Mouse (Mus musculus): ENCODE measurements around the gene Ccdc117. TPM values are rescaled to one million over a fixed set of nuclear protein-coding genes. Genes with fewer than 3 reads are reported as not detected.

Gene Ccdc117
- polyA plus RNA-seq, 1 experiment from 2014 or later: 15.5 TPM

GRCm38 (mm10) chr11:5510099-5510391, 31.9 kb downstream of the Ccdc117 start:
- Histone ChIP-seq H3K27ac (no peak overlapping the region; the same call in 1 of the 2 replicates), H3K4me1 (replicated peaks; ENCODE audit: insufficient read depth, low read length) (peaks cover 3% of the 10 kb centered on the region; the same call in 1 of the 2 replicates), H3K9ac (ENCODE audit: low read depth, low read length) (no peak overlapping the region), H3K4me3 (replicated peaks; ENCODE audit: low read depth, low read length) (no peak overlapping the region), H3K36me3 (ENCODE audit: insufficient read depth, low read length) (no peaks in the 10 kb centered on the region), H3K9me3 (replicated peaks; ENCODE audit: low read length) (no peaks in the 10 kb centered on the region), H3K27me3 (ENCODE audit: insufficient read depth, low read length) (no peaks in the 10 kb centered on the region), H3K4me2 (ENCODE audit: low read length) (no peak overlapping the region)
- TF ChIP-seq CTCF (IDR thresholded peaks at IDR 0.05; ENCODE audit: low read depth): no peak
- 51% methylated on average over 5 of the region's 5 CpGs for WGBS
- ATAC-seq (replicated peaks; ENCODE audit: low FRiP score, low read depth): no peak
- DNase-seq (ENCODE audit: low spot score): no peak

- peaks cover 3% of the 10 kb centered on the region; the same call in 1 of the 2 replicates for H3K4me1 ChIP-seq (replicated peaks; ENCODE audit: insufficient read depth, low read length)
- no peak overlapping the region for H3K4me2 ChIP-seq (ENCODE audit: low read length)
- H3K9ac ChIP-seq (ENCODE audit: low read depth, low read length): no peak overlapping the region
- TF ChIP-seq CTCF (IDR thresholded peaks at IDR 0.05; ENCODE audit: low read depth): no peak
- no peak overlapping the region; the same call in 1 of the 2 replicates for H3K27ac ChIP-seq
- no peaks in the 10 kb centered on the region for H3K9me3 ChIP-seq (replicated peaks; ENCODE audit: low read length)
- WGBS: 79% methylated on average over 8 of the region's 8 CpGs
- no peak for ATAC-seq (replicated peaks; ENCODE audit: low FRiP score, low read depth)
- DNase-seq (ENCODE audit: low spot score): no peak
- H3K36me3 ChIP-seq (ENCODE audit: insufficient read depth, low read length): no peaks in the 10 kb centered on the region
- H3K4me3 ChIP-seq (replicated peaks; ENCODE audit: low read depth, low read length): no peak overlapping the region
- no peaks in the 10 kb centered on the region for H3K27me3 ChIP-seq (ENCODE audit: insufficient read depth, low read length)
Measured at GRCm38 (mm10) chr11:5509215-5510098, 32.5 kb downstream of the Ccdc117 start.

GRCm38 (mm10) chr11:5505856-5506575, 36.0 kb downstream of the Ccdc117 start:
- no peaks in the 10 kb centered on the region for H3K27me3 ChIP-seq (ENCODE audit: insufficient read depth, low read length)
- H3K4me2 ChIP-seq (ENCODE audit: low read length): peak overlapping the region; percentile 38
- H3K4me3 ChIP-seq (replicated peaks; ENCODE audit: low read depth, low read length): 0 out of 2 replicates have a peak overlapping the region, but pooled peaks have one; percentile 7
- H3K4me1 ChIP-seq (replicated peaks; ENCODE audit: insufficient read depth, low read length): peaks cover 3% of the 10 kb centered on the region; the same call in 1 of the 2 replicates
- no peaks in the 10 kb centered on the region for H3K36me3 ChIP-seq (ENCODE audit: insufficient read depth, low read length)
- peak; percentile 74 for ATAC-seq (replicated peaks; ENCODE audit: low FRiP score, low read depth)
- H3K9me3 ChIP-seq (replicated peaks; ENCODE audit: low read length): no peaks in the 10 kb centered on the region
- DNase-seq (ENCODE audit: low spot score): peak; percentile 89
- H3K9ac ChIP-seq (ENCODE audit: low read depth, low read length): 0 out of 2 replicates have a peak overlapping the region, but pooled peaks have one; percentile 2
- 12% methylated on average over 18 of the region's 18 CpGs for WGBS
- H3K27ac ChIP-seq: peak overlapping the region; percentile 78
- no peak for TF ChIP-seq CTCF (IDR thresholded peaks at IDR 0.05; ENCODE audit: low read depth)

- WGBS: 82% methylated on average over 10 of the region's 10 CpGs
- H3K27ac ChIP-seq: no peak overlapping the region
Measured at GRCm38 (mm10) chr11:5502351-5503051, 39.5 kb downstream of the Ccdc117 start.

GRCm38 (mm10) chr11:5500903-5501741, 40.9 kb downstream of the Ccdc117 start:
- TF ChIP-seq CTCF (IDR thresholded peaks at IDR 0.05; ENCODE audit: low read depth): no peak

More at GRCm38 (mm10) chr11:5502351-5503051, 39.5 kb downstream of the Ccdc117 start:
- TF ChIP-seq CTCF (IDR thresholded peaks at IDR 0.05; ENCODE audit: low read depth): no peak
- 0 out of 2 replicates have a peak, but pooled peaks cover 3% of the 10 kb centered on the region for H3K4me1 ChIP-seq (replicated peaks; ENCODE audit: insufficient read depth, low read length)
- ATAC-seq (replicated peaks; ENCODE audit: low FRiP score, low read depth): no peak
- H3K4me3 ChIP-seq (replicated peaks; ENCODE audit: low read depth, low read length): no peak overlapping the region
- DNase-seq (ENCODE audit: low spot score): no peak
- H3K36me3 ChIP-seq (ENCODE audit: insufficient read depth, low read length): no peaks in the 10 kb centered on the region
- no peak overlapping the region for H3K4me2 ChIP-seq (ENCODE audit: low read length)
- no peaks in the 10 kb centered on the region for H3K27me3 ChIP-seq (ENCODE audit: insufficient read depth, low read length)
- no peak overlapping the region for H3K9ac ChIP-seq (ENCODE audit: low read depth, low read length)
- H3K9me3 ChIP-seq (replicated peaks; ENCODE audit: low read length): no peaks in the 10 kb centered on the region

More at GRCm38 (mm10) chr11:5500903-5501741, 40.9 kb downstream of the Ccdc117 start:
- Histone ChIP-seq H3K36me3 (ENCODE audit: insufficient read depth, low read length) (no peaks in the 10 kb centered on the region), H3K4me2 (ENCODE audit: low read length) (no peak overlapping the region), H3K4me3 (replicated peaks; ENCODE audit: low read depth, low read length) (no peak overlapping the region), H3K4me1 (replicated peaks; ENCODE audit: insufficient read depth, low read length) (0 out of 2 replicates have a peak, but pooled peaks cover 2% of the 10 kb centered on the region), H3K9me3 (replicated peaks; ENCODE audit: low read length) (no peaks in the 10 kb centered on the region), H3K9ac (ENCODE audit: low read depth, low read length) (no peak overlapping the region), H3K27ac (no peak overlapping the region), H3K27me3 (ENCODE audit: insufficient read depth, low read length) (no peaks in the 10 kb centered on the region)
- no peak for ATAC-seq (replicated peaks; ENCODE audit: low FRiP score, low read depth)
- WGBS: 78% methylated on average over 13 of the region's 13 CpGs
- no peak for DNase-seq (ENCODE audit: low spot score)
